Mouse (Mus musculus): ENCODE measurements around the gene Slc35f1. TPM values are rescaled to one million over a fixed set of nuclear protein-coding genes. Genes with fewer than 3 reads are reported as not detected.
A peak's percentile ranks its signal among the peaks of the same experiment; 100 is the strongest.

The Slc35f1 gene
- 2.3 and 3.3 TPM in 2 replicates for polyA plus RNA-seq (2014; fragmentation: Nextera tagmentation; extraction: Ambion mirVana)

DNA sequence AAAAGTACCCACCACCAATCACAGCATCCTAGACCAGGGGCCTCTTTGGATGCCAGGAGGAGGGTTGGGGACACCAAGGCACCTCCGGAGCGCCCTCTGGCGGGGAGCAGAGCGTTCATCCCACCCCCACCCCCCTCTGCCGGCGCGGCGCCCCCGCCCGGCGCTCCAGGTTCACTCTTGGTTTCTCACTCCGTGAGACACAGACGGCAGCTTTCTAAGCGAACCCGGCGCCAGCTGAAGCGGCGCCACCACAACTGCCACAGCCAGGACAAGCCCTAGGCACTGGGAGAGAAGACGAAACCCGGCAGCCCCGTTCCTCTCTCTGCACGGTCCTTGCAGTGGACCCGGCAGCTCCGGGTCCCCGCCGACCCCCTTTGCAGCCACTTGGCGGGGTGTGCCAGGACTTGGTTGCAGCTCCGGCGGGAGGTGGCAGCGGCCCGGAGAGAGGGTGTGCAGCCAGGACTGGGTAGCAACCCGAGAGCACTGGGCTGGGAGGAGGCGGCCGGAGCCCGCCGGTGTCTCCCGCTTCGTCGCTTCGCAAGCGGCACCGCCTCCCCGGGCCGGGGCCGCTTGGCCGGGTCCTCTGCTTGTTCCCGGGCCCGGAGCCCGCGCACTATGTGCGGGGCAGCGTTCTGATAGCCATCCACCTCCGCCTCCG, at the start of gene Slc35f1:
TSS of gene Slc35f1 (plus strand) at position 200 of the 658 bp plus-strand sequence.
- H3K4me3 ChIP-seq (ENCODE audit: low read length), result peak within 1 kb of the TSS; percentile 65
- ATAC-seq (ENCODE audit: low FRiP score, low TSS enrichment), result peak; percentile 94
- peak within 1 kb of the TSS; percentile 90 for H3K4me2 ChIP-seq (replicated peaks; ENCODE audit: low read depth, low read length)
- H3K9me3 ChIP-seq (ENCODE audit: control insufficient read depth, low read length), result no peaks in the 10 kb centered on the region
- H3K9ac ChIP-seq (ENCODE audit: low read depth, low read length), result peak within 1 kb of the TSS; percentile 70
- H3K4me1 ChIP-seq (ENCODE audit: control insufficient read depth, insufficient read depth, low read length), result no peaks in the 10 kb centered on the region
- no peaks in the 10 kb centered on the region for H3K36me3 ChIP-seq (ENCODE audit: control insufficient read depth, insufficient read depth, low read length)
- under 1% methylated on average over 46 of the region's 54 CpGs for WGBS
- H3K27ac ChIP-seq (ENCODE audit: low read depth, low read length), result peak within 1 kb of the TSS; percentile 77
- peaks cover 10% of the 10 kb centered on the region for H3K27me3 ChIP-seq (ENCODE audit: control insufficient read depth, insufficient read depth, low read length)

DNA sequence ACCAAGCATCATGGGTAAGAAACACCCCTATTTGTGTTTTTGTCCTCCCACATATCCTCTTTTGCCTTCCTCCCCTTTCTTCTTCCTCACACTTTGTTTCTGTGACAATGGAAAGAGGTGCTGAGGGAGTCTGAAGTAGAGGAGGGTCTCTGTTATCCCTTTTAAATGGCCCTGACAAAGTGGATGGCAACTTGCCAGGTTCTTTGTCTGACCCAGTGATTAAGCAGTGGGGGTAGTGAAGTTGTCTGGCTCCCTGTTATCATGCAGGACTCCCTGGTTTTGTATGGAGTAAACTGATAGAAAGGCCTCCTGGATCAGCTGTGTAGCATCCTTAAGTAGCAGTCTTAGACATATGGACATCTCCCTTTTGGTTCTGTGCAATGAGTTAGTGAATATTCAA, 19.1 kb upstream of the Slc35f1 start:
- H3K4me1 ChIP-seq (ENCODE audit: control insufficient read depth, insufficient read depth, low read length), result no peaks in the 10 kb centered on the region
- H3K27me3 ChIP-seq (ENCODE audit: control insufficient read depth, insufficient read depth, low read length), result no peaks in the 10 kb centered on the region
- no peaks in the 10 kb centered on the region for H3K36me3 ChIP-seq (ENCODE audit: control insufficient read depth, insufficient read depth, low read length)
- no peak for ATAC-seq (ENCODE audit: low FRiP score, low TSS enrichment)
- H3K27ac ChIP-seq (ENCODE audit: low read depth, low read length), result no peak overlapping the region
- H3K4me3 ChIP-seq (ENCODE audit: low read length), result no peak overlapping the region
- H3K4me2 ChIP-seq (replicated peaks; ENCODE audit: low read depth, low read length), result no peak overlapping the region
- no peak overlapping the region for H3K9ac ChIP-seq (ENCODE audit: low read depth, low read length)
- H3K9me3 ChIP-seq (ENCODE audit: control insufficient read depth, low read length), result no peaks in the 10 kb centered on the region

DNA sequence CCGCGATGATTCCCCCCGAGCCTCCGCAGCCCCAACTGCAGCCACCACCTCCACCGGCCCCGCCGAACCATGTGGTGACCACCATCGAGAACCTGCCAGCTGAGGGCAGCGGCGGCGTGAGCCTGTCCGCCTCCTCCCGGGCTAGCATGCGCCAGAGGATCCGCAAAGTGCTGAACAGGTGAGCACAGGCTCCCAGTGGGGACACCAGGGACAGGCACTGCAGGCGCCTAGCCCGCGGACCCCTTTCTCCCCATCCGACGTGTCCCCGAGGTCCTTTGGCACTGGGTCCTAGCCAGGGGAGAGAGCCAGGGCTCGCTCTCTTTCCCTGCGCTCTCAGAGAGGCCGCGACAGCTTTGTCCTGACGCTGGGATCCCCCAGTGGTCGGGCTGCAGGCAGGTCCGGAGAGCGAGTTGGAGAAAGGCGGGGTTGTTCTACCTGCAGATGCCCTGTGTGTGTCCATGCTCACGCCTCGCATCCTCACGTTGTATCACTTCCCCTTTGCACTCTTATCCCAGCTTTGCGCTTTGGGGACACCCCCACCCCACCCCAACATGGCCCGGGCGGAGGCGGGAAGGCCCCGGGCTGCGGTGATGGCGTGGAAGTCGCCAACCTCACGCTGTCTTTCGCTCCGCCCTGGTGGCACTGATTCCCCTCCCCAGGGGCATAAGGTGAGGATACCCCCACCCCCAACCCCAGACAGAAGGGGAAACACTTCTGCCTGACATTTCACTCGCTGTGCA, 829 bp downstream of the Slc35f1 start:
- no peak overlapping the region; the same call in 1 of the 2 replicates for H3K27ac ChIP-seq (ENCODE audit: low read depth, low read length)
- H3K9me3 ChIP-seq (ENCODE audit: control insufficient read depth, low read length), result no peaks in the 10 kb centered on the region
- H3K36me3 ChIP-seq (ENCODE audit: control insufficient read depth, insufficient read depth, low read length), result no peaks in the 10 kb centered on the region
- WGBS, result 1% methylated on average over 41 of the region's 45 CpGs
- peak overlapping the region; percentile 70 for H3K9ac ChIP-seq (ENCODE audit: low read depth, low read length)
- H3K4me1 ChIP-seq (ENCODE audit: control insufficient read depth, insufficient read depth, low read length), result no peaks in the 10 kb centered on the region
- H3K4me2 ChIP-seq (replicated peaks; ENCODE audit: low read depth, low read length), result peak overlapping the region; percentile 90
- peak overlapping the region; percentile 65 for H3K4me3 ChIP-seq (ENCODE audit: low read length)
- peaks cover 10% of the 10 kb centered on the region for H3K27me3 ChIP-seq (ENCODE audit: control insufficient read depth, insufficient read depth, low read length)
- ATAC-seq (ENCODE audit: low FRiP score, low TSS enrichment), result peak; percentile 76

DNA sequence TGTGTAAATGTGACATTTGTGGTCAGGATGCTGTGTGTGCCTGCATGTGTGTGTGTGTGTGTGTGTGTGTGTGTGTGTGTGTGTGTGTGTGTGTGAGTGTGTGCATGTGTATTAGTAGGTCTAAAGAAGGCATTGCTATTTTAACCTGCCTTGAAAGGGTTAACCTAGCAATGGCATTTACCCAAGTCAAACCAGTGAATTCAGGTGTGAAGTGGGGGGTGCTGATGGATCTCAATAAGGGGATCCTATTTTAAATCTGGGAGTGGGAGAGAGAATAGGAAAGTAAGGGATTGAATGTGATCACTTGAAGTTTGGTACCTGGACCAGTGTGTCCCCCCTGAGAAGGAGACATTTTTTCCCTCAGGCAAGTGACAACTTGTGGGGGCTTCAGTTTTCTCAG, 13.4 kb downstream of the Slc35f1 start:
- H3K36me3 ChIP-seq (ENCODE audit: control insufficient read depth, insufficient read depth, low read length), result no peaks in the 10 kb centered on the region
- no peaks in the 10 kb centered on the region for H3K27me3 ChIP-seq (ENCODE audit: control insufficient read depth, insufficient read depth, low read length)
- peaks cover 8% of the 10 kb centered on the region; the same call in 1 of the 2 replicates for H3K4me1 ChIP-seq (ENCODE audit: control insufficient read depth, insufficient read depth, low read length)
- no peak overlapping the region for H3K9ac ChIP-seq (ENCODE audit: low read depth, low read length)
- H3K9me3 ChIP-seq (ENCODE audit: control insufficient read depth, low read length), result no peaks in the 10 kb centered on the region
- H3K4me2 ChIP-seq (replicated peaks; ENCODE audit: low read depth, low read length), result peak overlapping the region; percentile 89; the same call in 1 of the 2 replicates
- no peak overlapping the region for H3K27ac ChIP-seq (ENCODE audit: low read depth, low read length)
- ATAC-seq (ENCODE audit: low FRiP score, low TSS enrichment), result no peak; the same call in 1 of the 2 replicates
- H3K4me3 ChIP-seq (ENCODE audit: low read length), result no peak overlapping the region

DNA sequence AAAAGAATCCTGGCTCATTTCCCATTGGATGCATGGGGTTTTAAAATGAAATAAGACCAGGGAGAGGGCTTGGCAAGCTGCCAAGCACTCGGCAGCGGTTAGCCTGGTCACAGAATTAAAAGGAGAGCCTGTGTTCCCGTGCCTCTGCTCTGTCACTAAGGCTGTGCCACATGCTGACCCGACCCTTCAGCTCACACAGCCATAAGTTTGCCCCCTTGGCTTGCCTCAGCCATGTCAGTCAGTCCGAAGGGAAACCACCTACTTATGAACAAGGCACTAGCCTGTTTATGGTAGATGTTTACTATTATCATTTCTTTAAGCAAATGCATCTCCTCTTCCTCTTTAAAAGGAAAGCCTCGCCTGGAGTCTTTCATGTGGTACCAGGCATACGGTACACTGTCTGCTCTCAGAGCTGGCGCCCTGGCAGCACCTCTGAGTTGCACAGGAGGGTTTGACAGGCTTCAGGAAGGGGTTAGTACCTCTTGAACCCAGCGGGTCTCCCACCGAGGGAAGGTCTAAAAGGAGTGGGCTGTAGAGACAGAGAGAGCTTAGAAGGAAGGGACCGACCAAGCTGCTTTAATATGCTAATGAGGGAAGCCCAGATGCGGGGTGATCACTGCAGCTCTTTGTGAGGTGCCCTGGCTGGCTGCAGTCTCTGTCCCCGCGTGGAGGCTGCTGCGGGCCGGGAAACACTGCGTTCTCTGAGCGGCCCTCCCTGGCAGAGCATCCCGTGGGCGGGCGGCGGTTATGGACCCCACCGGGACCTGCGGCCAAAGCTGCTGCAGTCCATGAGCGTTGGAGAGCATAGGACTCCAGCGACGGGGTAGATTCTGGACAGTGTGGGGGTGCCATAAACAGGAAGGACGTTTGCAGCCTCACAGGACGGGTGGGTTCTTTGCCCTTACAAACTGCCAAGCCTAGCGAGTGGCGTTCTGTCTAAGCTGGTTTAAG, 14.0 kb downstream of the Slc35f1 start:
- no peak overlapping the region for H3K27ac ChIP-seq (ENCODE audit: low read depth, low read length)
- WGBS, result 1% methylated on average over 31 of the region's 31 CpGs

DNA sequence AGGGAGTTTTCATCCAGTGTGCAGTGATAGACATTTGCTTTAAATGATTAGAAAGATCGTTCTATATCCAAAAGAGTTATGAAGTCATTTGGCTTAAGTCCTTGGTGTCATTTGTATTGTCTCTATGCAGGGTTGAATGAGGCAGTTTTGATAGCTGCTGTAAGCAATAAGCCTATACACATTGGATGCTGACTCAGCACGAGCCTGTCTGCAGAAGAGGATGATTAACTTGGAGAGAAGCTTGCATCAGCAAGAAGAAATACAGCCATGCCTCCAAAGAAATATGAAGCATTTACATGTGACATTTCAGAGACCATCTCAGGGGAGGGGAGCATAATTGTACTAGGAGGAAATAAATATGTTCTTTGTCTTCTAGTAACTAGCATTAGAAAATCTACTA, 19.1 kb downstream of the Slc35f1 start:
- no peak overlapping the region for H3K27ac ChIP-seq (ENCODE audit: low read depth, low read length)
- no peak overlapping the region for H3K9ac ChIP-seq (ENCODE audit: low read depth, low read length)
- no peak overlapping the region for H3K4me2 ChIP-seq (replicated peaks; ENCODE audit: low read depth, low read length)
- H3K4me1 ChIP-seq (ENCODE audit: control insufficient read depth, insufficient read depth, low read length), result no peaks in the 10 kb centered on the region
- no peak overlapping the region for H3K4me3 ChIP-seq (ENCODE audit: low read length)
- H3K27me3 ChIP-seq (ENCODE audit: control insufficient read depth, insufficient read depth, low read length), result no peaks in the 10 kb centered on the region
- H3K36me3 ChIP-seq (ENCODE audit: control insufficient read depth, insufficient read depth, low read length), result no peaks in the 10 kb centered on the region
- H3K9me3 ChIP-seq (ENCODE audit: control insufficient read depth, low read length), result no peaks in the 10 kb centered on the region
- WGBS, result 79% methylated on average over 2 of the region's 2 CpGs
- no peak for ATAC-seq (ENCODE audit: low FRiP score, low TSS enrichment)

More for the DNA sequence above, 14.0 kb downstream of the Slc35f1 start:
- ATAC-seq (ENCODE audit: low FRiP score, low TSS enrichment), result peak; percentile 86
- Histone ChIP-seq H3K4me2 (replicated peaks; ENCODE audit: low read depth, low read length) (peak overlapping the region; percentile 89), H3K36me3 (ENCODE audit: control insufficient read depth, insufficient read depth, low read length) (no peaks in the 10 kb centered on the region), H3K9me3 (ENCODE audit: control insufficient read depth, low read length) (no peaks in the 10 kb centered on the region), H3K4me3 (ENCODE audit: low read length) (peak overlapping the region; percentile 41), H3K9ac (ENCODE audit: low read depth, low read length) (peak overlapping the region; percentile 54), H3K4me1 (ENCODE audit: control insufficient read depth, insufficient read depth, low read length) (peaks cover 8% of the 10 kb centered on the region; the same call in 1 of the 2 replicates), H3K27me3 (ENCODE audit: control insufficient read depth, insufficient read depth, low read length) (no peaks in the 10 kb centered on the region)

DNA sequence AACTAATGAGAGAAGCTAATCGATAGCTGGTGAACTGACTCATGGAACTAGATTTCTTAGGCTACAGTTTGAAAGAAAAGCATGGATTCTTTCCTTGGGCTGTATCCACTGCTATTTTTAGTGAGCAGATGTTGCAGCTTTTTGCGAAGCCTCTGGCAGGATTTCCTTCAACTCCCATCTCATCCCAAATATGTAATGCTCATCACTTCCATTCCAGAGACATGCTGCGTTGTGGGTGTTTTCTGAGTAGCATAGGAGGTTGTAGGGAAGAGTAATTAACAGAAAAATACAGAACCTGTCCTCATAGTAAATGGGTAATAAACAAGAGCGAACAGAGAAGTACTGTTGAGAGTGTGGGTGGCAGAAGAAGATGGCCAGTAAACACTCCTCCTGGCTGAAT, 21.8 kb downstream of the Slc35f1 start:
- no peak overlapping the region for H3K4me2 ChIP-seq (replicated peaks; ENCODE audit: low read depth, low read length)
- H3K9me3 ChIP-seq (ENCODE audit: control insufficient read depth, low read length), result no peaks in the 10 kb centered on the region
- H3K36me3 ChIP-seq (ENCODE audit: control insufficient read depth, insufficient read depth, low read length), result no peaks in the 10 kb centered on the region
- no peak overlapping the region for H3K27ac ChIP-seq (ENCODE audit: low read depth, low read length)
- H3K9ac ChIP-seq (ENCODE audit: low read depth, low read length), result no peak overlapping the region
- no peaks in the 10 kb centered on the region for H3K4me1 ChIP-seq (ENCODE audit: control insufficient read depth, insufficient read depth, low read length)
- WGBS, result 83% methylated on average over 4 of the region's 4 CpGs
- no peak overlapping the region for H3K4me3 ChIP-seq (ENCODE audit: low read length)
- ATAC-seq (ENCODE audit: low FRiP score, low TSS enrichment), result no peak
- H3K27me3 ChIP-seq (ENCODE audit: control insufficient read depth, insufficient read depth, low read length), result no peaks in the 10 kb centered on the region

DNA sequence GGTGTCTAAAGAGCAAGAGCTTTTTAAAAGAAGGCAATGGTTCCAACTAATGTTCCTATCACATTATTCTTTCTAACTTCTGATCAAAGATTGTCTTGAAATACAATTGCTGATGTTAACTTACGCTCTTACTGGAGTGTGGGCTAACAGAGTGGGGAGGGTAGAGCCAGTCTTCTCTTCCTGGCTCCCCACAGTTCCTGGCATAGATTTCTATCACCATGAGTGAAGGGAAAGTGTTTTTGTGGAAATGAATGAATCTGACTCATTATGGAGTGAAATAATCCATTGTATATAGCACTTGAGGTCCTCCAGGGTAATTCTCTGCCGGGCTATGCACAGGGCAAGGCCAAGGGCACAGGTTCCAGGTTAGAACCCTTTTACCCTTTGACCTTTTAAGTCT, 24.2 kb downstream of the Slc35f1 start:
- no peak overlapping the region for H3K27ac ChIP-seq (ENCODE audit: low read depth, low read length)
- no peaks in the 10 kb centered on the region for H3K36me3 ChIP-seq (ENCODE audit: control insufficient read depth, insufficient read depth, low read length)
- no peaks in the 10 kb centered on the region for H3K4me1 ChIP-seq (ENCODE audit: control insufficient read depth, insufficient read depth, low read length)
- no peaks in the 10 kb centered on the region for H3K9me3 ChIP-seq (ENCODE audit: control insufficient read depth, low read length)
- no peak for ATAC-seq (ENCODE audit: low FRiP score, low TSS enrichment)
- 78% methylated on average over 2 of the region's 2 CpGs for WGBS
- no peak overlapping the region for H3K4me2 ChIP-seq (replicated peaks; ENCODE audit: low read depth, low read length)
- H3K4me3 ChIP-seq (ENCODE audit: low read length), result no peak overlapping the region
- no peaks in the 10 kb centered on the region for H3K27me3 ChIP-seq (ENCODE audit: control insufficient read depth, insufficient read depth, low read length)
- H3K9ac ChIP-seq (ENCODE audit: low read depth, low read length), result no peak overlapping the region

Measured in kidney, embryonic 14.5 days (tissue).